Mouse (Mus musculus): ENCODE data around the gene Hadha. TPM values are rescaled to one million over a fixed set of nuclear protein-coding genes. Genes with fewer than 3 reads are reported as not detected.

Hadha gene
- 82.3 and 87.1 TPM in 2 replicates for polyA plus RNA-seq (2015; fragmentation: Nextera tagmentation; extraction: Ambion mirVana)

- H3K9ac ChIP-seq = peak within 1 kb of the TSS; percentile 76
- H3K4me1 ChIP-seq (replicated peaks) = peaks cover 36% of the 10 kb centered on the region
- peak; percentile 93 for ATAC-seq (ENCODE audit: low read depth)
- H3K36me3 ChIP-seq = no peaks in the 10 kb centered on the region
- peak within 1 kb of the TSS; percentile 90 for H3K4me2 ChIP-seq
- peak within 1 kb of the TSS; percentile 78 for H3K27ac ChIP-seq (replicated peaks)
- no peaks in the 10 kb centered on the region for H3K27me3 ChIP-seq
- WGBS = under 1% methylated on average over 53 of the region's 53 CpGs
- H3K9me3 ChIP-seq = no peaks in the 10 kb centered on the region
- H3K4me3 ChIP-seq = peak within 1 kb of the TSS; percentile 59
Observed at GRCm38 (mm10) chr5:30154474-30155394, at the start of gene Hadha, which contains the start of gene Hadhb. Hadha (minus strand) TSS chr5:30155162. Hadhb (plus strand) TSS chr5:30155248.

GRCm38 (mm10) chr5:30204441-30204840 is 49.5 kb upstream of the Hadha start:
- no peak overlapping the region for H3K4me2 ChIP-seq

GRCm38 (mm10) chr5:30203216-30203885 is 48.4 kb upstream of the Hadha start:
- Histone ChIP-seq H3K9ac (no peak overlapping the region), H3K4me2 (no peak overlapping the region), H3K9me3 (no peaks in the 10 kb centered on the region), H3K4me3 (no peak overlapping the region), H3K4me1 (replicated peaks) (no peaks in the 10 kb centered on the region), H3K27me3 (no peaks in the 10 kb centered on the region), H3K36me3 (no peaks in the 10 kb centered on the region), H3K27ac (replicated peaks) (no peak overlapping the region)
- ATAC-seq (ENCODE audit: low read depth) = no peak
- 82% methylated on average over 10 of the region's 10 CpGs for WGBS

More at GRCm38 (mm10) chr5:30204441-30204840, 49.5 kb upstream of the Hadha start:
- no peaks in the 10 kb centered on the region for H3K36me3 ChIP-seq
- H3K4me3 ChIP-seq = no peak overlapping the region
- no peaks in the 10 kb centered on the region for H3K9me3 ChIP-seq
- no peaks in the 10 kb centered on the region for H3K27me3 ChIP-seq
- WGBS = 56% methylated on average over 1 of the region's 1 CpGs
- no peak overlapping the region for H3K27ac ChIP-seq (replicated peaks)
- no peak overlapping the region for H3K9ac ChIP-seq
- H3K4me1 ChIP-seq (replicated peaks) = no peaks in the 10 kb centered on the region
- no peak for ATAC-seq (ENCODE audit: low read depth)

- Histone ChIP-seq H3K9me3 (no peaks in the 10 kb centered on the region), H3K4me1 (replicated peaks) (no peaks in the 10 kb centered on the region), H3K4me2 (no peak overlapping the region), H3K36me3 (no peaks in the 10 kb centered on the region), H3K9ac (no peak overlapping the region), H3K27ac (replicated peaks) (no peak overlapping the region), H3K4me3 (no peak overlapping the region), H3K27me3 (no peaks in the 10 kb centered on the region)
- 92% methylated on average over 7 of the region's 7 CpGs for WGBS
- no peak for ATAC-seq (ENCODE audit: low read depth)
Observed at GRCm38 (mm10) chr5:30202221-30202620, 47.3 kb upstream of the Hadha start.

GRCm38 (mm10) chr5:30201521-30201920 is 46.6 kb upstream of the Hadha start:
- no peak overlapping the region for H3K9ac ChIP-seq
- no peaks in the 10 kb centered on the region for H3K27me3 ChIP-seq
- ATAC-seq (ENCODE audit: low read depth) = 0 out of 2 replicates have a peak, but pooled peaks have one; percentile 57
- WGBS = 56% methylated on average over 5 of the region's 5 CpGs
- no peak overlapping the region for H3K27ac ChIP-seq (replicated peaks)
- H3K9me3 ChIP-seq = no peaks in the 10 kb centered on the region
- no peaks in the 10 kb centered on the region for H3K4me1 ChIP-seq (replicated peaks)
- no peak overlapping the region for H3K4me2 ChIP-seq
- H3K4me3 ChIP-seq = no peak overlapping the region
- no peaks in the 10 kb centered on the region for H3K36me3 ChIP-seq

GRCm38 (mm10) chr5:30198257-30198656 is 43.3 kb upstream of the Hadha start:
- Histone ChIP-seq H3K36me3 (no peaks in the 10 kb centered on the region), H3K4me2 (no peak overlapping the region), H3K4me1 (replicated peaks) (no peaks in the 10 kb centered on the region), H3K4me3 (no peak overlapping the region), H3K27me3 (no peaks in the 10 kb centered on the region), H3K9ac (no peak overlapping the region), H3K9me3 (no peaks in the 10 kb centered on the region), H3K27ac (replicated peaks) (no peak overlapping the region)
- 78% methylated on average over 7 of the region's 7 CpGs for WGBS
- ATAC-seq (ENCODE audit: low read depth) = no peak

- Histone ChIP-seq H3K9me3 (no peaks in the 10 kb centered on the region), H3K4me2 (no peak overlapping the region), H3K9ac (no peak overlapping the region), H3K27ac (replicated peaks) (no peak overlapping the region), H3K4me3 (no peak overlapping the region), H3K4me1 (replicated peaks) (no peaks in the 10 kb centered on the region), H3K27me3 (no peaks in the 10 kb centered on the region), H3K36me3 (peaks cover 4% of the 10 kb centered on the region; the same call in 1 of the 2 replicates)
- 93% methylated on average over 5 of the region's 5 CpGs for WGBS
- no peak for ATAC-seq (ENCODE audit: low read depth)
Observed at GRCm38 (mm10) chr5:30195340-30195739, 40.4 kb upstream of the Hadha start.

GRCm38 (mm10) chr5:30192452-30192851 is 37.5 kb upstream of the Hadha start:
- Histone ChIP-seq H3K4me1 (replicated peaks) (no peaks in the 10 kb centered on the region), H3K9ac (no peak overlapping the region), H3K9me3 (no peaks in the 10 kb centered on the region), H3K27ac (replicated peaks) (no peak overlapping the region), H3K27me3 (no peaks in the 10 kb centered on the region), H3K4me3 (no peak overlapping the region), H3K36me3 (peaks cover 22% of the 10 kb centered on the region), H3K4me2 (no peak overlapping the region)
- WGBS = 91% methylated on average over 1 of the region's 1 CpGs
- ATAC-seq (ENCODE audit: low read depth) = no peak

GRCm38 (mm10) chr5:30187687-30188485 is 32.9 kb upstream of the Hadha start:
- H3K36me3 ChIP-seq = peaks cover 55% of the 10 kb centered on the region
- WGBS = 94% methylated on average over 12 of the region's 12 CpGs
- H3K27ac ChIP-seq (replicated peaks) = no peak overlapping the region
- no peak overlapping the region for H3K9ac ChIP-seq
- no peak for ATAC-seq (ENCODE audit: low read depth)
- H3K4me1 ChIP-seq (replicated peaks) = no peaks in the 10 kb centered on the region
- H3K9me3 ChIP-seq = no peaks in the 10 kb centered on the region
- H3K4me2 ChIP-seq = no peak overlapping the region
- no peak overlapping the region for H3K4me3 ChIP-seq
- no peaks in the 10 kb centered on the region for H3K27me3 ChIP-seq

GRCm38 (mm10) chr5:30175811-30176210 is 20.8 kb upstream of the Hadha start:
- H3K4me1 ChIP-seq (replicated peaks) = no peaks in the 10 kb centered on the region
- no peak overlapping the region for H3K4me3 ChIP-seq
- no peaks in the 10 kb centered on the region for H3K9me3 ChIP-seq
- H3K27me3 ChIP-seq = no peaks in the 10 kb centered on the region
- 64% methylated on average over 4 of the region's 4 CpGs for WGBS
- ATAC-seq (ENCODE audit: low read depth) = no peak
- H3K9ac ChIP-seq = no peak overlapping the region
- H3K4me2 ChIP-seq = no peak overlapping the region
- peaks cover 84% of the 10 kb centered on the region for H3K36me3 ChIP-seq
- H3K27ac ChIP-seq (replicated peaks) = no peak overlapping the region

GRCm38 (mm10) chr5:30172931-30173692 is 18.1 kb upstream of the Hadha start:
- Histone ChIP-seq H3K4me1 (replicated peaks) (no peaks in the 10 kb centered on the region), H3K9me3 (no peaks in the 10 kb centered on the region), H3K9ac (no peak overlapping the region), H3K27me3 (no peaks in the 10 kb centered on the region), H3K27ac (replicated peaks) (no peak overlapping the region), H3K36me3 (peaks cover 80% of the 10 kb centered on the region), H3K4me2 (no peak overlapping the region), H3K4me3 (no peak overlapping the region)
- WGBS = 48% methylated on average over 20 of the region's 20 CpGs
- no peak for ATAC-seq (ENCODE audit: low read depth)

All from neural tube, embryonic 13.5 days (tissue).